Mouse (Mus musculus) gastrocnemius, adult 2 months (tissue): ENCODE results near the gene Prkar2b. TPM values are rescaled to one million over a fixed set of nuclear protein-coding genes. Genes with fewer than 3 reads are reported as not detected.

Experiments
- DNase-seq: peaks from one replicate; pipeline ENCODE4 v3.0.0; 2022
- H3K27ac ChIP-seq: fragments of 200-600 bp; 2 replicates; pipeline ENCODE4 v1.8.1; 2022; ENCODE audit warnings: mild to moderate bottlenecking
- H3K4me3 ChIP-seq: fragments of 200-600 bp; 2 replicates; pipeline ENCODE4 v1.8.1; 2022; ENCODE audit warnings: mild to moderate bottlenecking, moderate library complexity
- CTCF ChIP-seq: fragments of 200-600 bp; IDR thresholded peaks from 2 replicates; pipeline ENCODE4 v1.8.1; 2022; ENCODE audit warnings: antibody characterized with exemption, mild to moderate bottlenecking, moderate library complexity
- intact Hi-C: fragments of 180-260 bp; cut with DNase I; formaldehyde crosslinking; loops from one replicate; pipeline ENCODE4 v1.15.1; 2025
- long read RNA-seq, 2 experiments: library from polyadenylated mRNA; stranded (forward); transcript quantifications; one replicate each; pipeline ENCODE4 v2.0.0; 2021
- total RNA-seq, 2 experiments: library from RNA; stranded (reverse); gene quantifications; 2 replicates each; pipeline ENCODE4 v1.2.3; 2021

The Prkar2b gene
- 1 to 10 TPM in 1 of 2 experiments, under 1 TPM in 1; 0.28 to 1.1 TPM for total RNA-seq
- long read RNA-seq, experiment 1, partial matches to known transcripts: 0 of 1 reads
- long read RNA-seq, experiment 1, other reads (novel, unspliced or antisense): 0 of 1 reads
- long read RNA-seq, experiment 2, partial matches to known transcripts: 0 of 1 reads
- long read RNA-seq, experiment 2, other reads (novel, unspliced or antisense): 0 of 1 reads

GRCm38 (mm10) chr12:32061090-32061930 is at the start of gene Prkar2b:
Prkar2b (minus strand) TSS chr12:32061296.
- peak within 1 kb of the TSS; percentile 69 for H3K27ac ChIP-seq
- H3K4me3 ChIP-seq: peak within 1 kb of the TSS; percentile 87
- no peak for TF ChIP-seq CTCF
- intact Hi-C loops: no loop called here
- DNase-seq: peak; percentile 89

DNA sequence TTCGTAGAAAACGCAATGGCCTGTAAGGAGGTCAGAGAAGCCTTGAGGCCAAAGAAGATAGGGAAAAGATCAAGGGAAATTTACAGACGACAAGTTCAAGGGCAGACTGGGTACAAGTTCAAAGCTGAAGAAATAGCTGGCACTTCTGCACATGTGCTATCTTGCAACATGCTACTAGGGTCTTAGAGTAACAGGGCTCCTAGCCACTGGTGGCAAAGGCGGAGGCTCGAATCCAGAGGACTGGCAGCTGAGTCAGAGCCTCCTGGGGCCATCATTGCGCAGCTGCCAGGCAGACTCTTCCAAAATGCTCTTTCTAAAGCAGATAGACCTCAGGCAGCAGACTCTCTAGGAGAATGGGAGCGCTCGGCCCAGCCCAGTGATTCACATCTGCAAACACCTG is 48.1 kb upstream of the Prkar2b start:
- TF ChIP-seq CTCF: no peak
- H3K4me3 ChIP-seq: no peak overlapping the region
- DNase-seq: no peak
- H3K27ac ChIP-seq: no peak overlapping the region
- intact Hi-C loops: no loop called here

- H3K27ac ChIP-seq: no peak overlapping the region
- no peak for TF ChIP-seq CTCF
- H3K4me3 ChIP-seq: no peak overlapping the region
- intact Hi-C loops: no loop called here
- DNase-seq: no peak
Measured at GRCm38 (mm10) chr12:32104955-32105521, 43.9 kb upstream of the Prkar2b start.

DNA sequence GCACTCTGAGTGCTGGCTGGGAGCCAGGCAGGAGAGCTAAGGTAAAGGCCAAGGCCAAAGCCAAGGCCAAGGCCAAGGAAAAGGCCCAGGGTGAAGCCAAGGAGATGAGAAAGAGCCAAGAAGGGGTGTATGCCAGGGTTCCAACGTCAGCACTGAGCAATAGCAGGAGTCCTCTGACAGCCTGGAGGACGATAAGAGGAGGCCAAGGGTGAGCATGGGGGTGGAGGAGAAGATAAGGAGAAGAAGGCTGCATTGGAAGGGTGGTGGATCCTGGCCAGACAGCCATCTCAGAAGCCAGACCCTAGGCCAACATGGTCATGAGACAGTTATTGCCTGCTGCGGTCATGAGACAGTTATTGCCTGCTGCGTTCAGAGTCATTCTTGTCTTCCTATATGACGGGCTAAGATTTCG is 43.4 kb upstream of the Prkar2b start:
- no peak for TF ChIP-seq CTCF
- H3K4me3 ChIP-seq: no peak overlapping the region
- intact Hi-C loops: no loop called here
- DNase-seq: no peak
- no peak overlapping the region for H3K27ac ChIP-seq

DNA sequence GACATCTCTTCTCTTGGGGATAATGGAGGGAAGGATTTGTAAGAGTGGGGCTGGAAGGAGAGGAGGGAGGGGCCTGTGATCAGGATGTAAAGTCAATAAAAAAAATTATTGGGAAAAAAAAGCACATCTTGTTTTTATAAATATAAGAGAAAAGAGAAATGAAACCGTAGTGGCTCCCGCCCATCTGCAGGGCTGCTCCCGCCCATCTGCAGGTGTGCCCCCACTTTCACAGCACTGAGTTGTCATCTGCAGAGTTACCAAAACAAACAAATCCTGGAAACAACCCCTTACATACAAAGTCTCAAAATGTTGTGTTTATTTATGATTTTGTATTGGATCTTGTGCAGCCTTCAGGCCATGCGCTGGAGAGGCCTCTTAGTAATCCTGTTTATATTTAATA is 40.2 kb upstream of the Prkar2b start:
- H3K4me3 ChIP-seq: no peak overlapping the region
- TF ChIP-seq CTCF: no peak
- no peak overlapping the region for H3K27ac ChIP-seq
- DNase-seq: no peak
- intact Hi-C loops: no loop called here

- no peak for TF ChIP-seq CTCF
- H3K4me3 ChIP-seq: no peak overlapping the region
- intact Hi-C loops: no loop called here
- H3K27ac ChIP-seq: no peak overlapping the region
- DNase-seq: no peak
Measured at GRCm38 (mm10) chr12:32099686-32100206, 38.6 kb upstream of the Prkar2b start.

- H3K4me3 ChIP-seq: no peak overlapping the region
- intact Hi-C loops: no loop called here
- no peak for TF ChIP-seq CTCF
- H3K27ac ChIP-seq: no peak overlapping the region
- DNase-seq: no peak
Measured at GRCm38 (mm10) chr12:32098596-32098995, 37.5 kb upstream of the Prkar2b start.

DNA sequence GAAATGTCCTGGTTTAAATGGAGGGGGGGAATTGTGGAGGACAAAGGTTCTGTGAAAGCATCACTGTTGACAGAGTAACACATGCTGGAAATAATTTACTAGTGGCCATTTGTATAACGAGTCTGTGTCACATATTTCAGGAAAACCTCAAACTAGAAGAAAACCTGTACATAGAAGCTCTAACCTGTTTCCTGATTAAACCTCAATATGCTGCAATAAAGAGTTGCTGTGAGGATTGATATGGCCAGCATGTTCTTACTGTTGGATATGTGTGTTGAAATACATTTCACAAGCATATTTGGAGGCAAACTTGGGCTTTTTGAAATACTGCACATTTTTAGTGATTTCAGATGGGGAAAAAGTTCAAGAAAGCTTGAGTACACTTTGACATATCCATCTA is 36.0 kb upstream of the Prkar2b start:
- DNase-seq: no peak
- TF ChIP-seq CTCF: no peak
- Histone ChIP-seq H3K27ac (no peak overlapping the region), H3K4me3 (no peak overlapping the region)
- intact Hi-C loops: no loop called here

- DNase-seq: no peak
- TF ChIP-seq CTCF: no peak
- Histone ChIP-seq H3K27ac (no peak overlapping the region), H3K4me3 (no peak overlapping the region)
- intact Hi-C loops: no loop called here
Measured at GRCm38 (mm10) chr12:32095164-32095563, 34.1 kb upstream of the Prkar2b start.

GRCm38 (mm10) chr12:32092452-32092851 is 31.4 kb upstream of the Prkar2b start:
- intact Hi-C loops: no loop called here
- no peak for DNase-seq
- Histone ChIP-seq H3K27ac (no peak overlapping the region), H3K4me3 (no peak overlapping the region)
- TF ChIP-seq CTCF: no peak

- no peak overlapping the region for H3K4me3 ChIP-seq
- H3K27ac ChIP-seq: no peak overlapping the region
- intact Hi-C loops: no loop called here
- no peak for DNase-seq
- no peak for TF ChIP-seq CTCF
Measured at GRCm38 (mm10) chr12:32088566-32088965, 27.5 kb upstream of the Prkar2b start.

DNA sequence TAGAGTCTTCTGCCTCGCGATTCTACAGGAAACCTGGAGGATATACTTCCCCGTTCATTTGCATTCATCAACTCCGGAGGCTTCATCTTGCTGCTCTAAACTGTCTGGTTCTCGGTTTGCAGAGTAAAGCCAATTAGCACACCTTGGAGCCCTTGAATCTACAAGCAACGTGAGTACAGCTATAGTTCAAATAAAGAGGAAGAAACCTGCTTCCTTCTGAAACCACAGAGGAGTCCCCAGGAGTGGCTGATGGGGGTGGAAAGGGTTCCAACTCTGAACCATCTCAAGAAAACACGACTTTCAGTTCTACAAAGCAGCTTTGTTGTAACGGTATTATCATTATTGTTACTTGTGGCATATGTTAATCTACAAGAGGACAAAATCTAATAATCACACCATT is 26.2 kb upstream of the Prkar2b start:
- H3K27ac ChIP-seq: no peak overlapping the region
- H3K4me3 ChIP-seq: no peak overlapping the region
- intact Hi-C loops: no loop called here
- no peak for DNase-seq
- TF ChIP-seq CTCF: no peak

DNA sequence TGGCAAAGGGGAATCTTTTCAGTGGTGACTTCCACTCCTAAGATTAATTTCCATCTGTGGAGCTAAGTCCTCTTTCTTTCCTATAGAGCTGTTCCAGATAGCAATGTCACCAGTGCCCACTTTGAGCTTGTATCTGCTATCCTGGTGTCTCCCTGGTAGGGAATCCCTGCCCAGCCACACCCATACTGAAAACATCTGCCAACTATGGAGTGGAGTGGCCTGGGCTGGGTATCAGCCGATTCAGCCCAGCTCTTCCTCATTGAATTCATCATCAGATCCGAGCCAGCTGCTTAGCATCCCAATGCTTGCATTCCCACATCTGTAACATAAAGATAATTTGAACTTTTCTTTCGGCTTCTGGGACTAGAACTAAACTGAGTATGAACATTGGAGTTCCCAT is 25.8 kb upstream of the Prkar2b start:
- Histone ChIP-seq H3K27ac (no peak overlapping the region), H3K4me3 (no peak overlapping the region)
- TF ChIP-seq CTCF: no peak
- no peak for DNase-seq
- intact Hi-C loops: no loop called here

- no peak for TF ChIP-seq CTCF
- intact Hi-C loops: no loop called here
- no peak overlapping the region for H3K27ac ChIP-seq
- no peak overlapping the region for H3K4me3 ChIP-seq
- no peak for DNase-seq
Measured at GRCm38 (mm10) chr12:32085856-32086255, 24.8 kb upstream of the Prkar2b start.
